Mouse (Mus musculus): ENCODE measurements around the gene Tmem221.
"Not testable (repeated sequence)": the region's sequence is repeated elsewhere in the genome, so short reads cannot be mapped to it uniquely, and the experiment has no call there.

The Tmem221 gene

GRCm38 (mm10) chr8:71545053-71545452 lies 13.6 kb downstream of the Tmem221 start:
- DNase-seq = no peak

DNA sequence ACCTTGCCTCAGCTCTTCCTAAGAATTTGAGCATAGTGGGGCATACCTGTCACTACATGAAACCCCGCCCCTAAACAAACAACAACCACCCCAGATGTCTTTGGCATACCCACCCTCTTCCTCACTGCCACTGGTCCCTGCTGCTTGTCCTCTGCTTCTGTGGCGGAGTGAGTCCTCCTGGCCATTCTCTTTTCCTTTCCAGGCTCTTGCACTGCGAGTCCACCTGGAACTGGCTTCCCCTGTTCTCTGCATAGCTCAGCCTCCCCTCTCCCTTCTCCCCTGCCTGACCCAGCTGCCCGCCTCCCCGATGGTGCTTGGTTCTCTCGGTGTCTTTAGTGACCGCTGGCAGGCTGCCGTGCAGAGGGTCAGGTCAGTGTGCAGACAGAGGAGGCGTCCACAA lies 14.9 kb downstream of the Tmem221 start:
- DNase-seq = peak; percentile 54

GRCm38 (mm10) chr8:71542632-71543343 lies 15.9 kb downstream of the Tmem221 start, which contains the start of gene Mvb12a:
Gene Mvb12a (plus strand): TSS chr8:71542922.
- peak; percentile 99 for DNase-seq

DNA sequence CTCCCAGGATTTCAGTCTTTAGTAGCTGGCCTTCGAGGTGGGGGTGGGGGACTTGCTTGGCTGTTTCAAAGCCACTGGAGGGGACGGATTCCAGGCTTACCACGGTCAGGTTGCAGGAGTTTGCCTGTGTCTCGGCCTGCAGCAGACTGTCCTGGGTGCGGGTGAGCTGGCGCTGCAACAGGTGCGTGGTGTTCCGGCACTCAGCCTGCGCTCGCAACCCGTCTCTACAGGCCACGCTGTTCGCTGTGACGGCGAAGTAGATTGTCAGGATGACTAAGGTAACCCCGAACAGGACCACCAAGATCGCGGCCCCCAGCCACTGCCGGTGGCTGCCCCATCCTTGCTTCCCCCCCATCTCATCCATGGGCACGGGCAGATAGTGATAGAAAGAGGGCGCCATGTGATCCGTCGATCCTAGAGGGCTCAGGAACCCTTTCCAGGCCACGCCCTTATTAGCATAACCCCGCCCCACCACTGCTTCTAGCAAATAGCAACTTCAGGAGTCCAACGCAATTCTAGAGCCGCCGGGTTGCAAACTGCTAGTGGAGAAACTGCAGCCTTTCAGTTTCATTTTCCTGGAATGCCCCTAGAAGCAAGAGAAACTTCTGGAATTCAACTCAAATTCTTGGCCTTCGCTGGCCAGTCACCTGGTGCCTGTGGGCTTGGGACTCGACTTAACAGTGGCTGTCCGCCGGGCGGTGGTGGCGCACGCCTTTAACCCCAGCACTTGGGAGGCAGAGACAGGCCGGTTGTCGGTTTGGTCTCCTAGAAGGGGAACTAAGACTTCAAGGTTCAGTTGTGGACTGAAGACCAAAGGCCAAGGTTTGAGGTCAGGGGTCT lies 21.4 kb downstream of the Tmem221 start, which contains the start of gene Bst2:
Gene Bst2 (minus strand): TSS at position 429 of the 840 bp plus-strand sequence.
- no peak for DNase-seq

DNA sequence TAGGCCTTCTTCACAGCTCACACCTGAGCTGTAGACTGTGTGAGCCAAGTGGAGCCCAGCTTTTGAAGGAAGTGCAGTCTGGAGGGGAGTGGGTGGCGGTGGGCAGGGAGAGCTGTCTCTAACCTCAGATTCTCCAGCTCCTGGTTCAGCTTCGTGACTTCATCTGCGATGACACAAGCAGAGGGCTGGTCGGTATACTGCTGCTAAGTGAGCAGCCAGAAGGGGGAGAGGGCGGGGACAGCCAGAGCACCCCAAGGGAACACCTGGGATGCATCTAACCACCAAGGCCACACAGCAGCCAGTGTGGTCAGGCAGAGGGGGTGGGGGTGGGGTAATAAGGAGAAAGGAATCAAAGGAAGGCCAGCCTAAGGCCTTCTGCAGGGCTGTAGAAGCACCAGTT lies 23.0 kb downstream of the Tmem221 start:
- no peak for DNase-seq

DNA sequence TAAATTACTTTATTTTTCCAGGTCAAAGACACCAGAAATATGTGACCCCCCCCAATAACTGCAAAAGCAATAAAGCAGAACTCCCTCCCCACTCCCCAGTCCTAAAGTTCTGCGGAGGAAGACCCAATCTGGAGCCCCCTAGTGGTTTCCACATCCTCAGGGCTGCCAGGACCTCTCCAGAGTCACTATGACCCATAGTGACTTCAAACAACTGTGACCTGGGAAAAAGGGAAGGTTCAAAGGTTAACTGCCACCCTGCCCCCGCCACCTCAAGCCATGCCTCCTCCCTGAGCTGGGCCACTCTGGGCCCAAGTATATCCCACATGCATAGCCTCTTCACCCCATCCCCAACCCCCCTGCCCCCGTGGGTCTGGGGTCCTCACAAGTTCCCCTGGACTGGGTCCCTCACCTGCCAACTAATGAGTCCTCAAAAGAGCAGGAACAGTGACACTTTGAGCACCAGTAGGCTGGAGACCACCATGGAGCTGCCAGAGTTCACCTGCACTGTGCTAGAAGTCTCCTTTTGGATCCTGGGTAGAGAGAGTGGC lies 24.3 kb downstream of the Tmem221 start:
- DNase-seq = no peak

DNA sequence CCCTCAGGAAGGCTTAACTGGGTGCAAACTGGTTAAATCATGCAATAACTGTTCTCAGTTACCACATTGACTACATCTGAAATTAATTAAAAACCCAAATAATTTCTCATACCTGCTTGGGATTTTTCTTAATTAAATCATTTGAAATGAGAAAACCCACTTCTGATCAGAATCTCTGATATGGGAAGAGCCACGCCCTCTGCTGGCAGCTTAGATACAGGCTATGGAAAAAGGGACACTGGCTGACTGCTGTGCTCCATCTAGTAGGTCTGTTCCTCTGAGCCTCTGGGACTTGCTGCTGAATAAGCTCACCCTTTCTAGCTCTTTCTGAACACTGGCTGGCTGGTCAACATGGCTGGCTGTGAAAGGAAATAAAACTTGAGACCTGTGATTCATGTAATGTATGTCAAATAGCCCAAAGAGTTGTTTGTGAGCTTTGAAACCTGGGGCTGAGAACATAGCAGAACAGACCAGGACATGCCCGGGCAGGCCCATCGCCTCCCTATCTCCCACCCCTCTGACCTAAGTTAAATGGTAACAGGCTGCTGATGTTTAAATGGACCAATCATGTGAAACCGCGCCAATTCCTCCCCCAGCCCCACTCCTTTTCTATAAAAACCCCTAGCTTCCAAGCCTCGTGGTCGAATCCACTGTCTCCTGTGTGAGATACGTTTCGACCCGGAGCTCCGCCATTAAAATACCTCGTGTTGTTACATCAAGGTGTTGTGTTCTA lies 27.8 kb downstream of the Tmem221 start:
- DNase-seq = peak; percentile 70

DNA sequence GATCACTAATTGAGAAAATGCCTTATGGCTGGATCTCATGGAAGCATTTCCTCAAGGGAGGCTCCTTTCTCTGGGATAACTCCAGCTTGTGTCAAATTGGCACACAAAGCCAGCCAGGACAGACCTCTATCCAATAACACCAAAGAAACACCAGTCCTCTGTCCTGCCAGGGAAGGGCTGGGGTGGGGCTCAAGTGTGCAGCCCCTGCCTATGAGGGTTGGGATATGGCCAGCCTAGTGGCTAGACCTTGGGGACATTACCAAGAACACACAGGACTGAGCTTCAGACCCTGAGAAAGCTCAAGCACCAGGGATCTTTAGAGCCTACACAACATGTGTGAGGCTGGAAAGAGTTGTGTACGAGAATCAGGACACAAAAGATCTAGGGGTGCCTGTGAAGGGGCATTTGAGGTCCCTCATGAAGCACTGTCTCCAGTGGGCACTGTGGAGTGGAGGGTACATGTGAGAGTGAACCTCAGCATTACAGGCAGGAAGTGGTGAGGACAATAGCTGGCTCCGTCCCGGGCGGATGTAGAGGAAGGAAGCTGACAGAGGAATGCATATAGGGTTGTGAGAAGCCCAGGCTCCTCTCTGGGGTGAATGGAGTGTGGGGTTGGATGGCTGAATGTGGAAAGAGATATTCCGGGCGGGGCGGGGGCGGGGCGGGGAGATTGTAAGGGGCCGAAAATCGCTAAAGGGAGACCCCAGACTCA lies 30.2 kb downstream of the Tmem221 start:
- DNase-seq = no peak

- no peak for DNase-seq
Measured at GRCm38 (mm10) chr8:71527162-71527870, 31.4 kb downstream of the Tmem221 start.

DNA sequence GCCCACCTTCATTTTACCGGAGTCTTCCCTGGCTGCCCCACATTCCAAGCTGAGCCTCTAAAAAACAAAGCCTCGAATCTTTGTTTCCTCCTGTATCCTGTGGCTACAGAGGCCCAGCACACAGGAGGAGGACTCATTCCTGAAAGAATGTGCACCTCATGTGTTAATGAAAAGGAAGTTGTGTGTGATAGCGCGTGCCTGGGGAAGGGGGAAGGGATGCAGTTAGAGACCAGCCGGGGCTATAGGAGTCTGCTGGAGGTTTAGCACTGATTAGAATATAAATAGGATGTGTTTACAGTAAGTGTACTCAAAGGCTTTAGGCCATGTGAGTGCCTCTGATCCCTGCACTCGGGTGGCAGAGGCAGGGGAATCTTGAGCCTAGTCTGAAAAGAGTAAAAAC lies 32.4 kb downstream of the Tmem221 start:
- no peak for DNase-seq

- no peak for DNase-seq
Measured at GRCm38 (mm10) chr8:71525226-71526050, 33.2 kb downstream of the Tmem221 start, which contains the start of gene Ccdc194. Gene Ccdc194 (minus strand): TSS chr8:71525711.

DNA sequence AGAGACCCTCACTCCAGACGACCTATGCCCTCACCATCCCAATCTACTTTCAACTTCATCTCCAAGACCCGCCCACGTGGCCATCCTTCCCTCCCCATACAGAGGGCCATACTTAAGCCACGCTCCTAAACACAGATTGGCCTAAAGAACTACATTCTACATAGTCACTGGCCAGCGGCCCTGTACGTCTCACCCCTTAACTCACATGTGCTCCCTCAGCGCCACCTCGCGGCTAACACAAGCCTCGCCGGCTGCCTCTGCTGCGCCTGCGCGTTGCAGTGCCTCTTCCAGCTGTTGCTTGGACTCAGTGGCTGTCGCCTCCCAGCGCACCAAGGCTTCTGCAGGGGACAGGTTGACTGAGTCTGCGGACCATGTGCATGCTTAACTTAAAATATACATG lies 37.0 kb downstream of the Tmem221 start:
- DNase-seq = peak; percentile 88

- not testable (repeated sequence) for DNase-seq
Measured at GRCm38 (mm10) chr8:71519037-71519825, 39.4 kb downstream of the Tmem221 start.

- DNase-seq = no peak
Measured at GRCm38 (mm10) chr8:71516786-71517185, 41.9 kb downstream of the Tmem221 start.

DNA sequence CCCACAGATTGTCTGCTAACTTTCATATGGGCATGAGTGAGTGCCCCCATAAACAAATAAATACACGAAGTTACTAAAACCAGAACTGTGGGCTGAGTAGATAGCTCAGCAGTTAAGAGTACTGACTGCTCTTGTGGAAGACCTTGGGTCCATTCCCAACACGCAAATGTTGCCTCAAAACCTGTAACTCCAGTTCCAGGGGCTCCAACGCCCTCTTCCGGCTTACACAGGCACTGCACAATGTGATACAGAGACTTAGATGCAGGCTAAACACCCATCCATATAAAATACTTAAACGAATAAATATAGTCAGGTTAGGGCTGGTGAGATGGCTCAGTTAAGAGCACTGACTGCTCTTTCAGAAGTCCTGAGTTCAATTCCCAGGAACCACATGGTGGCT lies 43.6 kb downstream of the Tmem221 start:
- no peak for DNase-seq

GRCm38 (mm10) chr8:71513018-71513754 lies 45.5 kb downstream of the Tmem221 start:
- DNase-seq = no peak

GRCm38 (mm10) chr8:71511644-71512043 lies 47.0 kb downstream of the Tmem221 start, which contains the start of gene Plvap:
Gene Plvap (minus strand): TSS chr8:71511752.
- no peak for DNase-seq

DNA sequence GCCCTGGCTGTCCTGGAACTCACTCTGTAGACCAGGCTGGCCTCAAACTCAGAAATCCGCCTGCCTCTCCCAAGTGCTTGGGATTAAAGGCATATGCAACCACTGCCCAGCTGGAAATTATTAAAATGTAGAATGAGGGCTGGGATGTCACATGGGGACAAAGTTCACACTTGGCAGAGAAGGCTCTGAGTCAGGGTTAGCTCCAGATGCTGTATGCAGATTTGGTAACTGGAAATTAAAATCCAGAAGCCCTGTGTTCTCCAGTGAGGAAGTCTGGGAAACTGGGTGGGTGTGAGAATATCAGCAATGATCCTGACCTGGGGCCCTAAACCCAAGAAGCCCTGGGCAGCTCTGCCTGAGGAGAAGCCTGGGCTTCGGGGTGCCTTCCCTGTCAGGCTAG lies 49.4 kb downstream of the Tmem221 start:
- DNase-seq = no peak

DNA sequence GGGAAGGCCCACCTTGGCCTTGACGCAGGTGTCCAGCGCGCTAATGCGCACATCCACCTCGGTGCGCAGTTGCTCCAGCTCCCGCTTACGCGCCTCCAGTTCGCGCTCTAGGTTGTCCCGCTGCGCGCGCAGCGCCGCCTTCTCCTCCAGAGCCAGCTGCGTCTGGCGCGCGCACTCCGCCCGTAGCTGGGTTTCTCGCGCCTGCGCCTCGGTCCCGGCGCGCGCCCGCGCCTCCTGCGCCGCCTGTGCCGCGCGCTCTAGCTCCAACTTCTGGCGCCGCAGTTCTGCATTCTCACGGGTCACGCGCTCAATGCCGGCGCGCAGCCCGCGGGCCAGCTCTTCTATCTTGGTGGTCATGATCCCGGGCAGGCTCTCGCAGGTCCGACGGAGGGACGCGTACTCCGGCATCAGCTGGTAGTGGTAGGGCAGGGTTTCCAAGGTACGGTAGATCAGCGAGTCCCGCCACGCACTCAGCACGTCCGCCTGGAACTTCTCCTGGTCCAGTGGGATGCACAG lies 51.0 kb downstream of the Tmem221 start:
- DNase-seq = peak; percentile 86

Data from cerebellum, adult 11-12 months (tissue).